Mouse (Mus musculus): ENCODE measurements around the gene 1700001J03Rik.

DNA sequence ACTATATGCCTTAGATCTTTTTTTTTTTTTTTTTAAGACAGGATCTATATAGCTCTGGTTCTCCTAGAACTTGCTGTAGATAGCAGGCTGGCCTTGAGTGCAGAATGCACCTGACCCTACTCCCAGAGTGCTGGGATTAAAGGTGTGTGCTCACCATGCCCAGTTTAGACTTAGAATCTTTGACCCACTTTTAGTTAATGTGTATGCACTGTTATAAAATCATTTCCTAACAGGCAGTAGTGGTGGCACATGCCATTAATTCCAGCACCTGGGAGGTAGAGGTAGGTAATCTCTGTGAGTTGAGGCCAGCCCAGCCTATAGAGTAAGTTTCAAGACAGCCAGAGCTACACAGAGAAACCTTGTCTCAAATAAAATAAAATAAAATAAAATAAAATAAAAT lies 14.0 kb upstream of the 1700001J03Rik start:
- TF ChIP-seq CTCF (IDR thresholded peaks at IDR 0.05; ENCODE audit: low read depth, low read length) (no peak), POLR2A (IDR thresholded peaks at IDR 0.05; ENCODE audit: extremely low read depth, insufficient read depth, low read length) (no peak)
